Mouse (Mus musculus): Measurements from ENCODE around the gene Cntln. TPM values are rescaled to one million over a fixed set of nuclear protein-coding genes. Genes with fewer than 3 reads are reported as not detected.

Gene Cntln
- 0.34 TPM for polyA plus RNA-seq (2017; shearing (Covaris generic))

DNA sequence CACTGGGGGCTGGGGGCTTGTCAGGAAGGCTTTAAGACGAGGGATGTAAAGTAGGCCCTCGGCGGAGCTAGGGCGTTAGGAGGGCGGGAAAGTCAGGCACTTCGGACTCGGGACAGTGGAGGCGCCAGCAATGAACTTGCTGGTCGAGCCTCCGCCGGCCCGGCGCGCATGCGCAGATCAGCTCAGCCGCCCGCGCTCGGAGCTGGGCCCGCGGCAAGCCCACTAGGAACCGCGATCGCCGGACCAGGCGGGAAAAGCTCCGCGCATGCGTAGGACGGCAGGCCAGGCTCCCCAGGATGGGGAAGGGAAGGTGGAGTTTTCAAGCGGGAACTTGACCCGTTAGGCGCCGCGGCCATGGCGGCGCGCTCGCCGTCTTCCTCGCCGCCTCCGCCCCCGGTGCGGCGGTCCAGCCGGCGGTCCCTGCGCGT, at the start of gene Cntln:
Gene Cntln (plus strand): TSS at position 199 of the 428 bp plus-strand sequence.

Other genes starting within 250 kb of the Cntln start
- not detected for gene Bnc2, start 209.0 kb upstream of the Cntln start, polyA plus RNA-seq (2017; shearing (Covaris generic))

Data from naive thymus-derived CD4-positive, alpha-beta T cell, adult 5 months (primary cell).